Mouse (Mus musculus) ES-Bruce4 (cell line): ENCODE results near the gene Cxcl10.

ENCODE experiments used
- CTCF ChIP-seq: IDR thresholded peaks from one replicate; pipeline ENCODE4 v1.8.1; 2011; ENCODE audit warnings: low read depth, low read length
- POLR2A ChIP-seq: IDR thresholded peaks from one replicate; pipeline ENCODE4 v1.8.1; 2011; ENCODE audit warnings: low read length; ENCODE audit not compliant: insufficient read depth

DNA sequence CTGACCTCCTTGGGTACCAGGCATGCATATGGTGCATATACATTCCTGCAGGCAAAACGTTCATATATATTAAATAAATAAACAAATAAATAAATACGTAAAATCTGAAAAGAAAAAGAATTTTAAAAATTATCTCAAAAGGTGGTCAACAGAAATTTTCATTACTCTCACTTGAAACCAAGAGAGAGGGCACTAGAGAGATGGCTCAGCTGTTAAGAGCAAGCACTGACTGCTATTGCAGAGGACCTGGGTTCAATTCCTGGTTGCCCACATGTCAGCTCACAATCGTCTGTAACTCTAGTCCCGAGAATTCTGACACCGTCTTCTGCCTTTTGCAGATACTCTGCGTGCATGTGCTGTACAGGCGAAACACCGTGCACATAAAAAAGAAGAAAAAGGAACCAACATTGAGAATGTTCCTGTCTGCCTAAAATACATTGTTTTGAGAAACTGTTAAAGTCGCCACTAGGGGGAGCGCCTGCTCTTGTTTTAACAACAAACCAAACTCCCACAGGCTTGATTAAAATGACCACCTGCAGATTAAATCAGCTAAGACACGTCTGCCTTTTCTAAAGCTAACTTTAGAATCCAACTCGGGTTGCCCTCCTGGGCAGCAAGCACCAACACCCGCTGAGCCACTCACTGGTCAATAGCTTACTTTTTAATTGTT is 36.5 kb downstream of the Cxcl10 start:
- TF ChIP-seq CTCF, result no peak
- TF ChIP-seq POLR2A, result no peak
